9 mouse cellular contexts compared by ENCODE assay signal in genomic region chr9:37247429-37247828, GRCm38 (mm10). TPM values are rescaled to one million over a fixed set of nuclear protein-coding genes. Genes with fewer than 3 reads are reported as not detected.
DNase-seq lines count a peak whose midpoint lies in the region; ATAC-seq lines count a peak whose summit lies in the region.
"Had no signal": no experiment of that assay in that cellular context is flagged by ENCODE, and none has a peak within 500 bp of the region (broad histone marks: within the 10 kb centered on the region; RNA-seq: fewer than 3 reads in every experiment).

No protein-coding gene starts in this region.

- no peak overlapping the region for H3K4me2 ChIP-seq in heart, embryonic 12.5 days

- ATAC-seq in heart, embryonic 12.5 days (ENCODE audit: insufficient number of reproducible peaks, low FRiP score), result no peak
- peak; percentile 80 for ATAC-seq in megakaryocyte progenitor cell, adult 5-6 weeks (replicated peaks; ENCODE audit: poor library complexity)
- no peak for ATAC-seq in inflammation-experienced regulatory T-cells, adult 6 months

- H3K36me3 ChIP-seq in heart, embryonic 12.5 days, result no peaks in the 10 kb centered on the region

- no peaks in the 10 kb centered on the region for H3K9me3 ChIP-seq in heart, embryonic 12.5 days (replicated peaks)

- H3K27me3 ChIP-seq in heart, embryonic 12.5 days (replicated peaks), result no peaks in the 10 kb centered on the region

- intact Hi-C loops in heart, postnatal 14 days (cut with DNase I), result no loop called here

- H3K4me1 ChIP-seq in heart, embryonic 12.5 days (replicated peaks), result peaks cover 8% of the 10 kb centered on the region; the same call in 1 of the 2 replicates

- H3K4me3 ChIP-seq in heart, embryonic 12.5 days, result no peak overlapping the region

- no peak overlapping the region for H3K27ac ChIP-seq in heart, embryonic 12.5 days (ENCODE audit: poor library complexity, severe bottlenecking)

- peak; percentile 98 for DNase-seq in heart, adult 11 months
- DNase-seq in right cerebral cortex, postnatal 14 days, result peak; percentile 52
- DNase-seq in right cerebral cortex, postnatal 4 days, result no peak
- peak; percentile 34 to 42 for DNase-seq in heart, postnatal 14 days
- DNase-seq in retina, embryonic 14.5 days (ENCODE audit: low spot score), result no peak
- DNase-seq: thymus, adult 18-20 months had no signal

- H3K9ac ChIP-seq in heart, embryonic 12.5 days, result no peak overlapping the region

RNA-seq across cellular contexts. Expression of gene Slc37a2, which starts 8.1 kb away (rescaled TPM):
- 1.2 and 1.5 TPM in 2 replicates for polyA plus RNA-seq in heart, embryonic 12.5 days (2016; fragmentation: Nextera tagmentation; extraction: Ambion mirVana)
- 1 to 10 TPM; 3.0 to 3.1 TPM for total RNA-seq in heart, postnatal 14 days (2021)
- total RNA-seq in megakaryocyte progenitor cell, adult 5-6 weeks (2015), result 0.15 and 0.37 TPM in 2 replicates
- 0.37 and 0.50 TPM in 2 replicates for total RNA-seq in megakaryocyte progenitor cell, adult 5-6 weeks (2017)
- 1 to 10 TPM; 2.5 to 3.6 (median 2.6) TPM for polyA plus RNA-seq in inflammation-experienced regulatory T-cells, adult 6 months (2017; shearing (Covaris generic))

RNA-seq across cellular contexts. Expression of gene Tmem218, which starts 39.4 kb away (rescaled TPM):
- polyA plus RNA-seq in heart, embryonic 12.5 days (2016; fragmentation: Nextera tagmentation; extraction: Ambion mirVana), result 8.2 and 9.1 TPM in 2 replicates
- 1 to 10 TPM; 6.4 to 6.5 TPM for total RNA-seq in heart, postnatal 14 days (2021)
- 3.5 and 4.4 TPM in 2 replicates for total RNA-seq in megakaryocyte progenitor cell, adult 5-6 weeks (2015)
- total RNA-seq in megakaryocyte progenitor cell, adult 5-6 weeks (2017), result 4.2 and 5.3 TPM in 2 replicates
- polyA plus RNA-seq in inflammation-experienced regulatory T-cells, adult 6 months (2017; shearing (Covaris generic)), result 1 to 10 TPM; 2.4 to 5.2 (median 4.1) TPM

Comparison
In these comparisons a context has a peak if more than half of its experiments do, and no peak if none do; other contexts are left out.
1. DNase-seq: peak in heart, adult 11 months (single experiment), right cerebral cortex, postnatal 14 days (single experiment) and heart, postnatal 14 days (2 of 2); none in right cerebral cortex, postnatal 4 days (single experiment) and retina, embryonic 14.5 days (single experiment).